In genomic region chr8:45901626-45902025, GRCm38 (mm10) we compare ENCODE assay signal across 32 mouse cellular contexts. TPM values are rescaled to one million over a fixed set of nuclear protein-coding genes. Genes with fewer than 3 reads are reported as not detected.
DNase-seq lines count a peak whose midpoint lies in the region; ATAC-seq and TF ChIP-seq lines count a peak whose summit lies in the region.
"Had no signal": no experiment of that assay in that cellular context is flagged by ENCODE, and none has a peak within 500 bp of the region (broad histone marks: within the 10 kb centered on the region; RNA-seq: fewer than 3 reads in every experiment).

No protein-coding gene starts in this region.

- no peak overlapping the region for H3K9ac ChIP-seq in heart, embryonic 12.5 days
- H3K9ac ChIP-seq in heart, postnatal 0 days (replicated peaks; ENCODE audit: low read depth, low read length) = 0 out of 2 replicates have a peak overlapping the region, but pooled peaks have one; percentile 37
- no peak overlapping the region for H3K9ac ChIP-seq in midbrain, embryonic 11.5 days (ENCODE audit: low read length)
- H3K9ac ChIP-seq: hindbrain, embryonic 15.5 days; kidney, embryonic 15.5 days; limb, embryonic 12.5 days; liver, embryonic 15.5 days had no signal

- H3K4me1 ChIP-seq in heart, embryonic 12.5 days (replicated peaks) = peaks cover 31% of the 10 kb centered on the region
- peaks cover 3% of the 10 kb centered on the region for H3K4me1 ChIP-seq in lung, adult 2 months (ENCODE audit: control insufficient read depth, insufficient read depth, low read length)
- peaks cover 17% of the 10 kb centered on the region for H3K4me1 ChIP-seq in heart, postnatal 0 days (ENCODE audit: control insufficient read depth, insufficient read depth)
- no peaks in the 10 kb centered on the region for H3K4me1 ChIP-seq in midbrain, embryonic 11.5 days (ENCODE audit: control insufficient read depth, insufficient read depth, low read length)
- H3K4me1 ChIP-seq: hindbrain, embryonic 15.5 days; kidney, embryonic 15.5 days; limb, embryonic 12.5 days; liver, embryonic 15.5 days; megakaryocyte, embryonic 14.5 days had no signal

- peak; percentile 73 for ATAC-seq in heart, embryonic 12.5 days (ENCODE audit: insufficient number of reproducible peaks, low FRiP score)
- ATAC-seq in heart, postnatal 0 days (ENCODE audit: insufficient read depth, low read depth) = peak; percentile 96
- ATAC-seq in midbrain, embryonic 11.5 days (ENCODE audit: low FRiP score) = no peak
- ATAC-seq: forebrain, embryonic 14.5 days; Patski had no signal

- peak; percentile 81 for DNase-seq in heart, adult 11 months
- DNase-seq in heart, postnatal 25 days (ENCODE audit: low spot score) = no peak
- no peak for DNase-seq in heart, adult 9 months (ENCODE audit: low spot score in 2 of 2)
- peak; percentile 12 for DNase-seq in lung, postnatal 36 days
- no peak for DNase-seq in lung, adult 2 months
- DNase-seq in heart, postnatal 0 days (ENCODE audit: low spot score) = peak; percentile 92
- no peak for DNase-seq in midbrain, embryonic 11.5 days (ENCODE audit: low spot score, missing footprints)
- DNase-seq: adrenal gland, postnatal 10 days; cerebellum, adult 11 months; cerebellum, adult 9-10 months; cerebellum, postnatal 36 days; gastrocnemius, postnatal 36 days; kidney, adult 18-20 months; kidney, postnatal 25 days; right cerebral cortex, postnatal 4 days; thymus, adult 2 months; thymus, postnatal 36 days had no signal

- H3K27me3 ChIP-seq in heart, embryonic 12.5 days (replicated peaks) = no peaks in the 10 kb centered on the region
- H3K27me3 ChIP-seq in heart, postnatal 0 days (ENCODE audit: control insufficient read depth, insufficient read depth, low read length) = no peaks in the 10 kb centered on the region
- no peaks in the 10 kb centered on the region for H3K27me3 ChIP-seq in midbrain, embryonic 11.5 days (ENCODE audit: control insufficient read depth, insufficient read depth, low read length)
- H3K27me3 ChIP-seq: hindbrain, embryonic 15.5 days; kidney, embryonic 15.5 days; limb, embryonic 12.5 days; liver, embryonic 15.5 days; megakaryocyte, embryonic 14.5 days; Patski had no signal

- WGBS in heart, embryonic 12.5 days = 42% methylated on average over 8 of the region's 8 CpGs
- 64% methylated on average over 8 of the region's 8 CpGs for WGBS in lung, adult 2 months
- WGBS in heart, postnatal 0 days = 31% methylated on average over 8 of the region's 8 CpGs
- 84% methylated on average over 8 of the region's 8 CpGs for WGBS in midbrain, embryonic 11.5 days

- peak overlapping the region; percentile 84 for H3K27ac ChIP-seq in heart, embryonic 12.5 days (ENCODE audit: poor library complexity, severe bottlenecking)
- H3K27ac ChIP-seq in heart, postnatal 0 days (ENCODE audit: low read depth) = peak overlapping the region; percentile 95
- no peak overlapping the region for H3K27ac ChIP-seq in midbrain, embryonic 11.5 days (ENCODE audit: low read depth, low read length)
- H3K27ac ChIP-seq: hindbrain, embryonic 15.5 days; kidney, embryonic 15.5 days; limb, embryonic 12.5 days; liver, embryonic 15.5 days had no signal

- peak overlapping the region; percentile 42; the same call in 1 of the 2 replicates for H3K4me2 ChIP-seq in heart, embryonic 12.5 days
- H3K4me2 ChIP-seq in heart, postnatal 0 days (ENCODE audit: low read depth, low read length) = peak overlapping the region; percentile 33
- H3K4me2 ChIP-seq in midbrain, embryonic 11.5 days = no peak overlapping the region
- H3K4me2 ChIP-seq: hindbrain, embryonic 15.5 days; kidney, embryonic 15.5 days; limb, embryonic 12.5 days; liver, embryonic 15.5 days had no signal

- intact Hi-C loops in heart, postnatal 25 days (cut with DNase I) = no loop called here

- no peak for TF ChIP-seq CTCF in lung, adult 2 months (IDR thresholded peaks at IDR 0.05; ENCODE audit: insufficient read depth, low read length)
- TF ChIP-seq CTCF in heart, postnatal 0 days (IDR thresholded peaks at IDR 0.05; ENCODE audit: low read depth) = no peak

- H3K4me3 ChIP-seq in heart, embryonic 12.5 days = no peak overlapping the region
- H3K4me3 ChIP-seq in lung, adult 2 months (replicated peaks; ENCODE audit: extremely low read depth, low read depth, low read length) = no peak overlapping the region
- H3K4me3 ChIP-seq in heart, postnatal 0 days (ENCODE audit: low read depth, low read length) = peak overlapping the region; percentile 5; the same call in 1 of the 2 replicates
- no peak overlapping the region for H3K4me3 ChIP-seq in midbrain, embryonic 11.5 days (ENCODE audit: low read depth, low read length)
- H3K4me3 ChIP-seq: hindbrain, embryonic 15.5 days; kidney, embryonic 15.5 days; limb, embryonic 12.5 days; liver, embryonic 15.5 days; megakaryocyte, embryonic 14.5 days had no signal

- no peak for TF ChIP-seq POLR2A in lung, adult 2 months (IDR thresholded peaks at IDR 0.05; ENCODE audit: borderline replicate concordance, extremely low read depth, low read depth, low read length)

- H3K36me3 ChIP-seq in heart, embryonic 12.5 days = peaks cover 43% of the 10 kb centered on the region
- H3K36me3 ChIP-seq in heart, postnatal 0 days (replicated peaks; ENCODE audit: control insufficient read depth, insufficient read depth, low read length) = peaks cover 12% of the 10 kb centered on the region
- H3K36me3 ChIP-seq in midbrain, embryonic 11.5 days (ENCODE audit: control insufficient read depth, insufficient read depth, low read length) = no peaks in the 10 kb centered on the region
- H3K36me3 ChIP-seq: hindbrain, embryonic 15.5 days; kidney, embryonic 15.5 days; limb, embryonic 12.5 days; liver, embryonic 15.5 days had no signal

- H3K9me3 ChIP-seq in heart, embryonic 12.5 days (replicated peaks) = no peaks in the 10 kb centered on the region
- H3K9me3 ChIP-seq in heart, postnatal 0 days (replicated peaks; ENCODE audit: control insufficient read depth, low read length) = no peaks in the 10 kb centered on the region
- no peaks in the 10 kb centered on the region for H3K9me3 ChIP-seq in midbrain, embryonic 11.5 days (ENCODE audit: control insufficient read depth, low read length)
- H3K9me3 ChIP-seq: hindbrain, embryonic 15.5 days; kidney, embryonic 15.5 days; limb, embryonic 12.5 days; liver, embryonic 15.5 days; megakaryocyte, embryonic 14.5 days had no signal

- no peak for TF ChIP-seq EP300 in heart, postnatal 0 days (IDR thresholded peaks at IDR 0.05; ENCODE audit: low read depth)

RNA-seq across cellular contexts. Expression of gene Pdlim3, which starts 16.4 kb away (rescaled TPM):
- 10 to 100 TPM; 27.1 to 35.6 TPM for total RNA-seq in heart, postnatal 25 days (2021)
- 336 and 344 TPM in 2 replicates for polyA plus RNA-seq in heart, embryonic 12.5 days (2016; fragmentation: Nextera tagmentation; extraction: Ambion mirVana)
- 30.8 and 63.1 TPM in 2 replicates for polyA plus RNA-seq in lung, adult 2 months (2012; rRNA removed)
- total RNA-seq in heart, postnatal 0 days (2014; rRNA removed; ENCODE audit: low replicate concordance) = 128 and 168 TPM in 2 replicates
- polyA plus RNA-seq in heart, postnatal 0 days (2015; fragmentation: Nextera tagmentation; extraction: Ambion mirVana) = 125 and 127 TPM in 2 replicates
- polyA plus RNA-seq in midbrain, embryonic 11.5 days (2014; fragmentation: Nextera tagmentation; extraction: Ambion mirVana) = 34.4 and 42.2 TPM in 2 replicates
- total RNA-seq: hematopoietic stem cell, adult 5-6 weeks; MEL had no signal
- polyA plus RNA-seq: Patski had no signal

RNA-seq across cellular contexts. Expression of gene Ccdc110, which starts 32.8 kb away (rescaled TPM):
- not detected for total RNA-seq in heart, postnatal 25 days (2021)
- polyA plus RNA-seq in heart, embryonic 12.5 days (2016; fragmentation: Nextera tagmentation; extraction: Ambion mirVana) = 0.06 and 0.20 TPM in 2 replicates
- 0.14 TPM in 1 of 2 replicates, not detected in the other for polyA plus RNA-seq in lung, adult 2 months (2012; rRNA removed)
- total RNA-seq in heart, postnatal 0 days (2014; rRNA removed; ENCODE audit: low replicate concordance) = not detected in 2 replicates
- polyA plus RNA-seq in heart, postnatal 0 days (2015; fragmentation: Nextera tagmentation; extraction: Ambion mirVana) = not detected in 2 replicates
- polyA plus RNA-seq in midbrain, embryonic 11.5 days (2014; fragmentation: Nextera tagmentation; extraction: Ambion mirVana) = 0.19 TPM in 1 of 2 replicates, not detected in the other
- total RNA-seq: gastrocnemius, postnatal 36 days; hematopoietic stem cell, adult 5-6 weeks; liver, adult 2 months; MEL; neutrophil, adult 5-6 weeks had no signal
- polyA plus RNA-seq: intestine, embryonic 14.5 days; kidney, embryonic 15.5 days; liver, adult 2 months; liver, embryonic 15.5 days; lung, embryonic 16.5 days; Patski; spleen, adult 2 months; thymus, adult 2 months had no signal

Comparison
In these comparisons a context has a peak if more than half of its experiments do, and no peak if none do; other contexts are left out.
1. DNase-seq: peak in heart, adult 11 months (single experiment), lung, postnatal 36 days (single experiment) and heart, postnatal 0 days (single experiment); none in heart, postnatal 25 days (single experiment), heart, adult 9 months (0 of 2), lung, adult 2 months (single experiment) and midbrain, embryonic 11.5 days (single experiment).